Mouse (Mus musculus) kidney, embryonic 14.5 days (tissue): ENCODE data around the gene Cox10. TPM values are rescaled to one million over a fixed set of nuclear protein-coding genes. Genes with fewer than 3 reads are reported as not detected.
A peak's percentile ranks its signal among the peaks of the same experiment; 100 is the strongest.

Source experiments
- ATAC-seq: fragments of 200-750 bp; cut with Nextera tagmentation; 2 replicates; pipeline ENCODE4 v1.8.0; 2017; ENCODE audit warnings: moderate number of reproducible peaks, mild to moderate bottlenecking, moderate TSS enrichment, moderate library complexity; ENCODE audit not compliant: low FRiP score, low TSS enrichment
- H3K27ac ChIP-seq: fragments of 300-500 bp; sonication (generic); 2 replicates; pipeline ENCODE4 v1.5.1; 2014; ENCODE audit warnings: low read depth, mild to moderate bottlenecking, low read length, moderate library complexity, mixed read lengths
- H3K27me3 ChIP-seq: fragments of 300-500 bp; sonication (generic); 2 replicates; pipeline ENCODE4 v1.6.1; 2014; ENCODE audit warnings: mild to moderate bottlenecking, low read length; ENCODE audit not compliant: control insufficient read depth, insufficient read depth
- H3K36me3 ChIP-seq: fragments of 300-500 bp; sonication (generic); 2 replicates; pipeline ENCODE4 v1.6.1; 2014; ENCODE audit warnings: low read length, mixed read lengths; ENCODE audit not compliant: control insufficient read depth, insufficient read depth
- H3K4me1 ChIP-seq: fragments of 300-500 bp; sonication (generic); 2 replicates; pipeline ENCODE4 v1.6.1; 2014; ENCODE audit warnings: low read length, mixed read lengths; ENCODE audit not compliant: control insufficient read depth, insufficient read depth
- H3K4me2 ChIP-seq: fragments of 300-500 bp; sonication (generic); replicated peaks from 2 replicates; pipeline ENCODE4 v1.6.1; 2014; ENCODE audit warnings: low read depth, mild to moderate bottlenecking, low read length
- H3K4me3 ChIP-seq: fragments of 300-500 bp; sonication (generic); 2 replicates; pipeline ENCODE4 v1.5.1; 2014; ENCODE audit warnings: mild to moderate bottlenecking, low read length
- H3K9ac ChIP-seq: fragments of 300-500 bp; sonication (generic); 2 replicates; pipeline ENCODE4 v1.6.1; 2014; ENCODE audit warnings: low read depth, mild to moderate bottlenecking, low read length, moderate library complexity
- H3K9me3 ChIP-seq: fragments of 300-500 bp; sonication (generic); 2 replicates; pipeline ENCODE4 v1.6.1; 2016; ENCODE audit warnings: low read length; ENCODE audit not compliant: control insufficient read depth
- WGBS: fragments of 180-500 bp; shearing (Covaris S2); extraction: QIAGEN DNeasy Blood & Tissue Kit; methylation state at CpG from one replicate; pipeline ENCODE4 v1.1.7; 2014; 5-methylcytosine and 5-hydroxymethylcytosine counted together
- polyA plus RNA-seq: library from polyadenylated mRNA; unstranded; fragments of >200 nt; fragmentation: Nextera tagmentation; extraction: Ambion mirVana; gene quantifications from 2 replicates; pipeline ENCODE4 v1.2.1, GENCODE M21; 2014

The Cox10 gene
- polyA plus RNA-seq, 1 experiment from 2014 or later = 30.2 TPM

DNA sequence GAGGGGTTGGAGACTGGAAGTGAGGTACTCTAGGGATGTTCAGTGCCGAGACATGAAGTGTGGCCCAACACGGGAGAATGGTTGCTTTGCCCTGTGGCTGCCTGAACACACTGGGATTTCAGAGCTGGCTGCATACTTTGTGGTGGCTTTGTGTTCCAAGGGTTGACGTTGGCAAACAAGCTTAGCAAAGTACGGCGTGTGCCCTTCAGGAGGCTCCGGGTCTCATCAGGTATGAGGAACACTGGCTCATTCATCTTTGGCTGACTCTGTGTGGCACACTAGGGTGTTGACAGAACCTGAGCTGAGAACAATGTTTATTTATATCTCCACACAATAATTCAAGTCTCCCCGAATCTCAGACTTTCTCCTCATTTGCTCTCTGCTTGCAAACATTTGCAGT lies 11.9 kb upstream of the Cox10 start:
- Histone ChIP-seq H3K36me3 (no peaks in the 10 kb centered on the region), H3K9ac (no peak overlapping the region), H3K4me1 (no peaks in the 10 kb centered on the region), H3K4me3 (no peak overlapping the region), H3K4me2 (no peak overlapping the region), H3K9me3 (no peaks in the 10 kb centered on the region), H3K27ac (no peak overlapping the region), H3K27me3 (no peaks in the 10 kb centered on the region)
- 84% methylated on average over 7 of the region's 7 CpGs for WGBS
- no peak for ATAC-seq

- H3K9me3 ChIP-seq = no peaks in the 10 kb centered on the region
- no peaks in the 10 kb centered on the region for H3K36me3 ChIP-seq
- 44% methylated on average over 2 of the region's 2 CpGs for WGBS
- no peaks in the 10 kb centered on the region for H3K27me3 ChIP-seq
- H3K4me2 ChIP-seq = no peak overlapping the region
- no peak overlapping the region for H3K9ac ChIP-seq
- H3K27ac ChIP-seq = no peak overlapping the region
- no peak overlapping the region for H3K4me3 ChIP-seq
- no peak for ATAC-seq
- H3K4me1 ChIP-seq = no peaks in the 10 kb centered on the region
Measured at GRCm38 (mm10) chr11:64089682-64090081, 10.4 kb upstream of the Cox10 start.

DNA sequence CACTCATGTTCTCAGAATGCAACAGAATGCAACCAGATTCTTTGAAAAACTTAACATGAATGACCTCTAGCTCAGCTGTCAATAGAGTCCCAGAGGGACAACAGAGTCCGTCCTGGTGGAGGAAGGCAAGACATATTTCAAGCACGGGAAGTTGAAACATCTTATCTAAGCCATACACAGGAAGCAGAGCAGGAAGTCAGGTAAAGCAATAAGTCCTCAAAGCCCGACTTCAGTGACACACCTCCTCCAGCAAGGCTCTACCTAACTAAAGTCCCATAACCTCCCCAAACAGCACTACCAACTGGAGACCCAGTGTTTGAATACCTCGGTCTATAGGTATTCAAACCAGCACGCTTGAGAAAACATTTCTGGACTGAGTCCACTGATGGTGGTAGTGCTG lies 6.6 kb upstream of the Cox10 start:
- Histone ChIP-seq H3K4me3 (no peak overlapping the region), H3K9me3 (no peaks in the 10 kb centered on the region), H3K4me2 (no peak overlapping the region), H3K27ac (no peak overlapping the region), H3K9ac (no peak overlapping the region), H3K36me3 (no peaks in the 10 kb centered on the region; the same call in 1 of the 2 replicates), H3K27me3 (no peaks in the 10 kb centered on the region), H3K4me1 (no peaks in the 10 kb centered on the region)
- 76% methylated on average over 5 of the region's 5 CpGs for WGBS
- ATAC-seq = no peak

- Histone ChIP-seq H3K27ac (peak overlapping the region; percentile 80; the same call in 1 of the 2 replicates), H3K36me3 (no peaks in the 10 kb centered on the region; the same call in 1 of the 2 replicates), H3K9ac (peak overlapping the region; percentile 80), H3K4me3 (peak overlapping the region; percentile 89), H3K4me1 (peaks cover 8% of the 10 kb centered on the region), H3K9me3 (no peaks in the 10 kb centered on the region), H3K4me2 (peak overlapping the region; percentile 77), H3K27me3 (no peaks in the 10 kb centered on the region)
- peak; percentile 63 for ATAC-seq
- 1% methylated on average over 8 of the region's 8 CpGs for whole genome bisulfite sequencing
Measured at GRCm38 (mm10) chr11:64079727-64080081, 436 bp upstream of the Cox10 start.

DNA sequence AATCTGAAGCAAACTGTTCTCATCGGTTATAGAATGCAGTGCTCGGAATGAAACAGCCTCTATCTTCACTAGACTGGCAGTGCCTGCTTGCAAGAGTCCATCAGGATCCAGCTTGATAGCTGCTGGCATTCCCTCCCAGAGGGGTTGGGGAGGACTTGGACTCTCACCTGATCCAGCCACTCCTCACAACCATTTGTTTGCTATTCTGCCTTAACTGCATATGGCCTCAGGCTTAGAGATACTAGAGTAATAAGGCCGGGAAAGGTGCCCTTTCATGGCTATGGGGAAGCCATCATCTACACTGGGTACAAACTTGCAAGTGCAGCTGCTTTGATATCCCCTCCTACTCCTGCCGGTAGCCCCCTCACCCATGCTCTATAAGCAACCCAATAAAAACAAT lies 3.1 kb downstream of the Cox10 start:
- no peaks in the 10 kb centered on the region for H3K9me3 ChIP-seq
- no peak overlapping the region for H3K4me2 ChIP-seq
- no peak for ATAC-seq
- H3K9ac ChIP-seq = no peak overlapping the region
- H3K4me3 ChIP-seq = no peak overlapping the region
- no peak overlapping the region for H3K27ac ChIP-seq
- H3K4me1 ChIP-seq = peaks cover 8% of the 10 kb centered on the region
- peaks cover 2% of the 10 kb centered on the region; the same call in 1 of the 2 replicates for H3K36me3 ChIP-seq
- 94% methylated on average over 4 of the region's 4 CpGs for WGBS
- no peaks in the 10 kb centered on the region for H3K27me3 ChIP-seq

DNA sequence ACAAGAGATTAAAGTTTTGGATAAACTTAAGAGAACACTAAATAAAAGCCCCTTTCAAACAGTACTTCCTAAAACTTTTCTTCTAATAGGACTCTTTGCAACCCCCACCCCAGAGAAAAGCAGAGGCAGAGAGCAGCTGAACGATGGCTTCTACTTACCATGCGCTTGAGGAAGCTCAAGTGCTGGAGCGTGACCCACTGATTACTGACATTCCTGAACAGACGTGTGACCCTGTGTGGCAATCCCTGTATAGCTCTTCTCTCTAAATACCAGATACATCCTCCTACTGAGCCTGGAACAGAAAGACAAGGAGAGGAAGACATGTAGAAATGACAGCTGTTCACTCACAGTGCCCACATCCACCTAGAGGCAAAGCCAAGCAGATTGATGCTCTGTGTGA lies 5.9 kb downstream of the Cox10 start:
- H3K4me2 ChIP-seq = no peak overlapping the region
- no peak for ATAC-seq
- no peaks in the 10 kb centered on the region for H3K27me3 ChIP-seq
- H3K4me1 ChIP-seq = peaks cover 4% of the 10 kb centered on the region
- H3K9me3 ChIP-seq = no peaks in the 10 kb centered on the region
- H3K36me3 ChIP-seq = peaks cover 7% of the 10 kb centered on the region; the same call in 1 of the 2 replicates
- WGBS = 65% methylated on average over 4 of the region's 4 CpGs
- H3K9ac ChIP-seq = no peak overlapping the region
- no peak overlapping the region for H3K27ac ChIP-seq
- no peak overlapping the region for H3K4me3 ChIP-seq

- Histone ChIP-seq H3K36me3 (peaks cover 7% of the 10 kb centered on the region; the same call in 1 of the 2 replicates), H3K4me2 (no peak overlapping the region), H3K27ac (no peak overlapping the region), H3K9me3 (no peaks in the 10 kb centered on the region), H3K27me3 (no peaks in the 10 kb centered on the region), H3K4me3 (no peak overlapping the region), H3K9ac (no peak overlapping the region), H3K4me1 (no peaks in the 10 kb centered on the region)
- ATAC-seq = no peak
- WGBS = 93% methylated on average over 12 of the region's 12 CpGs
Measured at GRCm38 (mm10) chr11:64071536-64071935, 7.7 kb downstream of the Cox10 start.

DNA sequence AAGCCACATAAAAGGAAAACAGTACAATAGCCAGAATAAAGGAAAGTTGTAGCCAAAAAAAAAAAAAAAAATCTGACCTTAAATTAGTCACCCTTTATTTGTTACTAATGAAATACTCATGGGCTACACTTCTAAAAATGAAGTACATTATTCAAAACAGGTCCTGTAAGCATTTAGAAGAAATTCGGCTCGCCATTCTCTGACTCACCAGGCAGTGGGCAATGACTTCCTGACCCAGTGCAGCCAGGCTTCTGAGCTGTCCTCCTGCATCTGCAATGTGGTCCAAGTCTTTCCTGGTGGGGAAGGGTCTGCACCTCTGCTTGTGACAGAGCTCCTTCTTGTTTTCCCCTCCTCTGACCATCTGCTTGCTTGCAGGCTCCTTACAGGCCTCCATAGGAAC lies 13.3 kb downstream of the Cox10 start:
- Histone ChIP-seq H3K27me3 (no peaks in the 10 kb centered on the region), H3K4me1 (no peaks in the 10 kb centered on the region), H3K9me3 (no peaks in the 10 kb centered on the region), H3K36me3 (peaks cover 3% of the 10 kb centered on the region; the same call in 1 of the 2 replicates), H3K27ac (no peak overlapping the region), H3K4me3 (no peak overlapping the region), H3K4me2 (no peak overlapping the region), H3K9ac (no peak overlapping the region)
- 92% methylated on average over 2 of the region's 2 CpGs for WGBS
- ATAC-seq = no peak

DNA sequence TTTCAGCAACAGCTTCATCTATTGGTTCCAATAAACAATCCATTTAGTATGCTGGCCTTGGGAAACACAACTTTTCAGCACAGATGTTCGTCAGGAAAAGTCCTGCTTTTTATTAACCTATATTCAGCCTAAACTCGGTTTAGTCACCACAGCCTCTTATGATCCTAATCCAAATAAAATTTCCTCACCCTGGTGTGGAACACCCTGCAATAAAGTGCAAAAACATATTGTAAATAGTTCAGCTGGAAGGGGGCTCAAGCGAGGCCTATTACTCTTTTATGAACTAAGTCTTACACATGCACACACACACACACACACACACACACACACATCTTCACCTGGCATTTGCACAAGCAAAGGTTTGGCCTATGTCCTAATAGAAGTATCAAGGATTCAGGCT lies 16.1 kb downstream of the Cox10 start:
- no peak overlapping the region for H3K27ac ChIP-seq

More for the DNA sequence above, 16.1 kb downstream of the Cox10 start:
- 83% methylated on average over 3 of the region's 3 CpGs for WGBS
- H3K9ac ChIP-seq = no peak overlapping the region
- no peak overlapping the region for H3K4me3 ChIP-seq
- no peak overlapping the region for H3K4me2 ChIP-seq
- no peak for ATAC-seq
- H3K27me3 ChIP-seq = no peaks in the 10 kb centered on the region
- no peaks in the 10 kb centered on the region for H3K4me1 ChIP-seq
- no peaks in the 10 kb centered on the region for H3K9me3 ChIP-seq
- H3K36me3 ChIP-seq = peaks cover 10% of the 10 kb centered on the region; the same call in 1 of the 2 replicates
